Mouse (Mus musculus) urinary bladder, postnatal 25 days (tissue): ENCODE measurements around the gene Pon1.

ENCODE experiments used
- DNase-seq: peaks from one replicate; pipeline ENCODE4 v3.0.0; 2022; ENCODE audit warnings: low spot score

Gene Pon1

GRCm38 (mm10) chr6:5134986-5135385 is 58.8 kb downstream of the Pon1 start:
- DNase-seq: no peak

DNA sequence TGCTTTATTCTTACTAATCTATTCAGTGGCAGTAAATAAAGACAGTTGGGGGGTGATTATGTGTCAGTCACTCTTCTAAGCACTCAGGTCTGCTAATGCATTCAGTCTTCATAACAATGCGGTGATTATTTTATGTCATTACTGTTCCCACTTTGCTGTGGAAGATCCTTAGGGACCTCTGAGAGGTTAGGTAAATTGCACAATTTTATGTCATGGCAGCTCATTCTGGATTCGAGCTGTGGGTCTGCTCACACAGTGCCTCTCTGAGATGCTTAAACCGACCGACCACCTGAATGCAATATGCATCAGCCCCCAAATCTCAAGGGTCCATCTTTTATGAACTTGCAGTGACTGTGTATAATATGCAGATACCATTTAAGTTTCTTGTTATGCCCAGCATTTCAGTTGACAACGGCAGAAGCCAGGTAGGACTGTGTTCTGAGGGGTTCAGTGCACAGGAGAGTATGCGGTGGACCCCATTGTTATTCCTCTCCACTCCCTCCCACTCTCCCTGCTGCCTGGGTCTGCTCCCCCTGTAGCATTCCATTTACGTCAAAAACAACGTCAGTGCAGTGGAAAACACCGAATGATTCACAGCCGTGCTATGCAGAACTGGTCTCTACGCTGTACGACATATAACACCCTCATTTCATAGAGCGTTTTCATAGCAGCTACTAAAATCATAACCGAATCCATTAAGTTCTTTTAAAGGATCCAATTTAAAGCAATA is 64.2 kb downstream of the Pon1 start:
- no peak for DNase-seq

DNA sequence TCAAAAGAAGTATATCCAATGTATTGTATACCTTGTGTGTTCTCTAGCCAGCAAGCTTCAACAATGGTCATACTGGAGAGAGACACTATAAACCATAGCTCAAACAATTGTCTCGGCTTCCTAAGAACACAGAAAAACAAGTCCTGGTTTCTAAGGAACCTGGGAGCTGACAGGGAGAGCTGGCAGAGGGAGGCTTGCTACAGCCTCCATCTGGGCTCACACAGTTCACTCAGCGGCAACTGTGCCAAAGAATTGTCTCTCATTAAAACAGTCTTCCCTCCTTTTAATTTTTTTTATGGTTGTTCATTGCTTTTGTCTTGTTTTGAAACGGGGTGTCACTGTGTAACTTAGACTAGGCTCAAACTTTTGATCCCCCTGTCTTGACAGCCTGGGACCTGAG is 73.5 kb downstream of the Pon1 start:
- no peak for DNase-seq

- no peak for DNase-seq
Observed at GRCm38 (mm10) chr6:5119181-5119910, 74.4 kb downstream of the Pon1 start.
